Mouse (Mus musculus) stomach, postnatal 0 days (tissue): ENCODE data around the gene Bcar3. TPM values are rescaled to one million over a fixed set of nuclear protein-coding genes. Genes with fewer than 3 reads are reported as not detected.

Experiments
- ATAC-seq: fragments of 200-750 bp; cut with Nextera tagmentation; 2 replicates; pipeline ENCODE4 v1.8.0; 2017; ENCODE audit not compliant: low FRiP score, low TSS enrichment
- DNase-seq: peaks from one replicate; pipeline ENCODE4 v3.0.0-alpha.2; 2016; ENCODE audit warnings: low spot score
- H3K27ac ChIP-seq: fragments of 300-500 bp; sonication (generic); replicated peaks from 2 replicates; pipeline ENCODE4 v1.5.1; 2014; ENCODE audit warnings: mild to moderate bottlenecking, control low read depth
- H3K27me3 ChIP-seq: fragments of 300-500 bp; sonication (generic); 2 replicates; pipeline ENCODE4 v1.6.1; 2014; ENCODE audit warnings: low read length; ENCODE audit not compliant: control insufficient read depth, insufficient read depth
- H3K36me3 ChIP-seq: fragments of 300-500 bp; sonication (generic); 2 replicates; pipeline ENCODE4 v1.6.1; 2014; ENCODE audit warnings: low read length, mixed read lengths; ENCODE audit not compliant: control insufficient read depth, insufficient read depth
- H3K4me1 ChIP-seq: fragments of 300-500 bp; sonication (generic); replicated peaks from 2 replicates; pipeline ENCODE4 v1.6.1; 2014; ENCODE audit warnings: antibody characterized with exemption; ENCODE audit not compliant: control insufficient read depth, insufficient read depth
- H3K4me2 ChIP-seq: fragments of 300-500 bp; sonication (generic); replicated peaks from 2 replicates; pipeline ENCODE4 v1.6.1; 2014; ENCODE audit warnings: low read depth, mild to moderate bottlenecking, control low read depth, moderate library complexity
- H3K4me3 ChIP-seq: fragments of 300-500 bp; sonication (generic); 2 replicates; pipeline ENCODE4 v1.5.1; 2014; ENCODE audit warnings: low read depth, low read length, control low read depth
- H3K9ac ChIP-seq: fragments of 300-500 bp; sonication (generic); 2 replicates; pipeline ENCODE4 v1.6.1; 2014; ENCODE audit warnings: mild to moderate bottlenecking, low read length, control low read depth, mixed read lengths
- H3K9me3 ChIP-seq: fragments of 300-500 bp; sonication (generic); 2 replicates; pipeline ENCODE4 v1.6.1; 2016; ENCODE audit warnings: low read length; ENCODE audit not compliant: control insufficient read depth
- CTCF ChIP-seq: IDR thresholded peaks from 2 replicates; pipeline ENCODE4 v1.5.1; 2016; ENCODE audit warnings: antibody characterized with exemption, low read depth, mild to moderate bottlenecking, moderate library complexity
- EP300 ChIP-seq: optimal IDR thresholded peaks from 2 replicates; pipeline ENCODE3; 2016; ENCODE audit warnings: antibody characterized with exemption
- WGBS: fragments of 180-500 bp; shearing (Covaris S2); extraction: QIAGEN DNeasy Blood & Tissue Kit; methylation state at CpG from one replicate; pipeline ENCODE4 v1.1.7; 2014; 5-methylcytosine and 5-hydroxymethylcytosine counted together
- polyA plus RNA-seq: library from polyadenylated mRNA; unstranded; fragments of >200 nt; fragmentation: Nextera tagmentation; extraction: Ambion mirVana; gene quantifications from 2 replicates; pipeline ENCODE4 v1.2.1, GENCODE M21; 2015

Gene Bcar3
- polyA plus RNA-seq, 1 experiment from 2014 or later = 12.6 TPM

GRCm38 (mm10) chr3:122337992-122338391 lies 44.1 kb downstream of the Bcar3 start:
- no peak overlapping the region for H3K4me3 ChIP-seq
- H3K4me1 ChIP-seq = peaks cover 2% of the 10 kb centered on the region; the same call in 1 of the 2 replicates
- H3K36me3 ChIP-seq = no peaks in the 10 kb centered on the region
- no peak overlapping the region for H3K27ac ChIP-seq
- DNase-seq (no peak), ATAC-seq (no peak)
- H3K4me2 ChIP-seq = no peak overlapping the region
- H3K9me3 ChIP-seq = no peaks in the 10 kb centered on the region
- 42% methylated on average over 5 of the region's 5 CpGs for WGBS
- no peak overlapping the region for H3K9ac ChIP-seq
- no peaks in the 10 kb centered on the region for H3K27me3 ChIP-seq
- TF ChIP-seq EP300 (no peak), CTCF (no peak)

GRCm38 (mm10) chr3:122338897-122339296 lies 45.0 kb downstream of the Bcar3 start:
- WGBS = 88% methylated on average over 7 of the region's 7 CpGs
- no peak for ATAC-seq
- no peak overlapping the region for H3K4me2 ChIP-seq

GRCm38 (mm10) chr3:122340135-122341068 lies 46.5 kb downstream of the Bcar3 start:
- H3K4me1 ChIP-seq = no peaks in the 10 kb centered on the region
- no peak overlapping the region for H3K4me2 ChIP-seq
- H3K36me3 ChIP-seq = no peaks in the 10 kb centered on the region
- H3K4me3 ChIP-seq = no peak overlapping the region
- no peak overlapping the region for H3K27ac ChIP-seq
- no peak for ATAC-seq
- H3K27me3 ChIP-seq = no peaks in the 10 kb centered on the region
- H3K9ac ChIP-seq = no peak overlapping the region
- no peak for DNase-seq
- TF ChIP-seq EP300 = no peak
- TF ChIP-seq CTCF = no peak
- WGBS = 72% methylated on average over 13 of the region's 13 CpGs
- no peaks in the 10 kb centered on the region for H3K9me3 ChIP-seq

More at GRCm38 (mm10) chr3:122338897-122339296, 45.0 kb downstream of the Bcar3 start:
- DNase-seq = no peak
- Histone ChIP-seq H3K4me1 (peaks cover 1% of the 10 kb centered on the region; the same call in 1 of the 2 replicates), H3K9ac (no peak overlapping the region), H3K9me3 (no peaks in the 10 kb centered on the region), H3K27ac (no peak overlapping the region), H3K27me3 (no peaks in the 10 kb centered on the region), H3K36me3 (no peaks in the 10 kb centered on the region), H3K4me3 (no peak overlapping the region)
- TF ChIP-seq CTCF (no peak), EP300 (no peak)

GRCm38 (mm10) chr3:122343437-122343853 lies 49.5 kb downstream of the Bcar3 start:
- TF ChIP-seq CTCF = no peak
- WGBS = 61% methylated on average over 9 of the region's 9 CpGs
- no peak overlapping the region for H3K9ac ChIP-seq
- no peaks in the 10 kb centered on the region for H3K36me3 ChIP-seq
- H3K9me3 ChIP-seq = no peaks in the 10 kb centered on the region
- ATAC-seq (no peak), DNase-seq (no peak)
- no peak overlapping the region for H3K4me3 ChIP-seq
- H3K4me1 ChIP-seq = no peaks in the 10 kb centered on the region
- H3K4me2 ChIP-seq = no peak overlapping the region
- H3K27me3 ChIP-seq = no peaks in the 10 kb centered on the region
- no peak overlapping the region for H3K27ac ChIP-seq

DNA sequence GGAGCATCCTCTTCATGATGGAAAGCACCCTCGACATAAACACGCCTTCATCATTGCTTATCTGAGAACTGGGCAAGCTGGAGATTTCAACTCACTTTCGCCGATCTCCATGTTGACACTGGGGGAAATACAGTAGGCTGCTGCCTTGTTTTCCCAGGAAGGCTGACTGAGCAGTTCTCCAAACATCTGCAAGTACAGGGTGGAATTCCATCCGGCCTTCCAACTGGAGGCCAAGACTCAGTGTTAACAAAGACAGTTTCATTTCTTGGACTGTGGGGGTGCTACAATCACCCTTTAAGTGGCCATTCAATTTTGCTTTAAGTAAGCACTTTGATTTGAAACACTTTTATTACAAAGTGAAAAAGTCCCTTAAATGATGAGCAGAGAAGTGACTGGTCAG lies 50.4 kb downstream of the Bcar3 start:
- no peak overlapping the region for H3K4me3 ChIP-seq
- H3K9me3 ChIP-seq = no peaks in the 10 kb centered on the region
- no peak overlapping the region for H3K4me2 ChIP-seq
- no peaks in the 10 kb centered on the region for H3K4me1 ChIP-seq
- 66% methylated on average over 5 of the region's 5 CpGs for WGBS
- DNase-seq (no peak), ATAC-seq (no peak)
- no peak overlapping the region for H3K9ac ChIP-seq
- no peaks in the 10 kb centered on the region for H3K36me3 ChIP-seq
- TF ChIP-seq CTCF (no peak), EP300 (no peak)
- no peak overlapping the region for H3K27ac ChIP-seq
- no peaks in the 10 kb centered on the region for H3K27me3 ChIP-seq

DNA sequence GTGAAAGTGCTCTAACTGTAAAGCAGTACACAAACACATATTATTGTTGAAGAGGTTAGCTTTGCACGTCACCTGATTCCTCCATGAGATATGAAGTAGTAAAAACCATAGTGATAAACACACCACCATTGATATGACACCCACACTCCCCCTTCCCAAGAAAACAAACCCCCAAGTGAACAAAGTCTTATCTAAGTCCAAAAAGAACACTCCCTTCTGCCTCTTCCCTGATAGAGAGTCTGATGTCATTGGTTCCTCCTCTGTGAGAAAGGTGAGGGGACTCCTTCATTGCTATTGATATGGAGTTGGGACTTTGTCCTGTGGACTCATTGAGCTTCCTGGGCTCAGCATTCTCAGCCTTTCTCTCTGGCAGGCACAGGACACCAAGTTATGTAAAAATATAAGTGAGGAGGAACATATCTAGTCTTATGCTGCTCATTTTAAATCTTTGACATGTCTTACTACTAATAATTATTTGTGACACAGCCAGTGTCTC lies 52.1 kb downstream of the Bcar3 start:
- 90% methylated on average over 1 of the region's 1 CpGs for WGBS
- ATAC-seq = no peak
- no peak for DNase-seq
- TF ChIP-seq CTCF (no peak), EP300 (no peak)
- no peaks in the 10 kb centered on the region for H3K9me3 ChIP-seq
- H3K4me3 ChIP-seq = no peak overlapping the region
- no peak overlapping the region for H3K9ac ChIP-seq
- H3K27me3 ChIP-seq = no peaks in the 10 kb centered on the region
- no peak overlapping the region for H3K4me2 ChIP-seq
- H3K4me1 ChIP-seq = no peaks in the 10 kb centered on the region
- H3K27ac ChIP-seq = no peak overlapping the region
- H3K36me3 ChIP-seq = no peaks in the 10 kb centered on the region
